ENCODE assay signal across 12 mouse cellular contexts in genomic region chr12:79501877-79502276, GRCm38 (mm10).
DNase-seq lines count a peak whose midpoint lies in the region; ATAC-seq and TF ChIP-seq lines count a peak whose summit lies in the region.
"Had no signal": no experiment of that assay in that cellular context is flagged by ENCODE, and none has a peak within 500 bp of the region (broad histone marks: within the 10 kb centered on the region; RNA-seq: fewer than 3 reads in every experiment).

No protein-coding gene starts in this region.

- DNase-seq in kidney, postnatal 0 days (ENCODE audit: low spot score), result no peak
- no peak for DNase-seq in kidney, postnatal 4 days
- no peak for DNase-seq in ES-E14 (ENCODE audit: low read depth, low spot score)
- DNase-seq in intestine, embryonic 14.5 days (ENCODE audit: low spot score), result no peak
- no peak for DNase-seq in spleen, adult 12 weeks (ENCODE audit: low spot score)
- no peak for DNase-seq in embryonic facial prominence, embryonic 10.5 days (ENCODE audit: low spot score)
- DNase-seq in left cerebral cortex, postnatal 10 days (ENCODE audit: extremely low spot score in 1 of 2, low spot score in 2 of 2), result no peak
- DNase-seq: kidney, adult 2 months; lung, postnatal 36 days; thymus, postnatal 25 days had no signal

- no peak for ATAC-seq in kidney, postnatal 0 days (replicated peaks; ENCODE audit: low FRiP score, low read depth)
- no peak for ATAC-seq in intestine, embryonic 14.5 days (replicated peaks; ENCODE audit: low FRiP score, low TSS enrichment, low read depth)
- peak; percentile 70 for ATAC-seq in megakaryocyte-erythroid progenitor cell, adult 5-6 weeks (replicated peaks; ENCODE audit: low FRiP score, low TSS enrichment, poor library complexity, severe bottlenecking)

- no peaks in the 10 kb centered on the region for H3K27me3 ChIP-seq in kidney, postnatal 0 days (ENCODE audit: insufficient read depth, low read length)
- H3K27me3 ChIP-seq in intestine, embryonic 14.5 days (replicated peaks; ENCODE audit: control insufficient read depth, insufficient read depth, low read length), result no peaks in the 10 kb centered on the region
- no peaks in the 10 kb centered on the region for H3K27me3 ChIP-seq in embryonic facial prominence, embryonic 10.5 days (replicated peaks; ENCODE audit: low read depth, poor library complexity, severe bottlenecking)
- H3K27me3 ChIP-seq: forebrain, embryonic 12.5 days had no signal

- TF ChIP-seq CTCF in kidney, postnatal 0 days (IDR thresholded peaks at IDR 0.05; ENCODE audit: low read depth), result no peak

- in situ Hi-C loops in ES-E14 (cut with MboI; ENCODE audit: low sequenced_read_pairs in 2 of 2, unreplicated experiment in 2 of 2), result no loop called here

- no peaks in the 10 kb centered on the region for H3K9me3 ChIP-seq in kidney, postnatal 0 days (replicated peaks; ENCODE audit: low read length)
- H3K9me3 ChIP-seq in ES-E14 (ENCODE audit: control insufficient read depth, insufficient read depth, low read depth, low read length), result no peaks in the 10 kb centered on the region
- H3K9me3 ChIP-seq in intestine, embryonic 14.5 days (ENCODE audit: control insufficient read depth, low read length), result no peaks in the 10 kb centered on the region
- H3K9me3 ChIP-seq in embryonic facial prominence, embryonic 10.5 days, result peaks cover 3% of the 10 kb centered on the region; the same call in 1 of the 2 replicates
- H3K9me3 ChIP-seq: forebrain, embryonic 12.5 days had no signal

- no peak overlapping the region for H3K4me3 ChIP-seq in kidney, postnatal 0 days (replicated peaks; ENCODE audit: low read depth, low read length)
- no peak overlapping the region for H3K4me3 ChIP-seq in ES-E14 (ENCODE audit: insufficient read depth in 1 of 2, low read depth in 1 of 2, low read length in 2 of 2, poor library complexity in 1 of 2, severe bottlenecking in 1 of 2)
- H3K4me3 ChIP-seq in intestine, embryonic 14.5 days (ENCODE audit: low read depth, low read length), result no peak overlapping the region
- H3K4me3 ChIP-seq in embryonic facial prominence, embryonic 10.5 days, result no peak overlapping the region
- H3K4me3 ChIP-seq: forebrain, embryonic 12.5 days had no signal

- 66% methylated on average over 3 of the region's 3 CpGs for WGBS in kidney, postnatal 0 days
- WGBS in intestine, embryonic 14.5 days, result 70% methylated on average over 3 of the region's 3 CpGs
- WGBS in embryonic facial prominence, embryonic 10.5 days, result 75% methylated on average over 3 of the region's 3 CpGs

- no peak overlapping the region for H3K4me2 ChIP-seq in kidney, postnatal 0 days (ENCODE audit: low read length)
- H3K4me2 ChIP-seq in intestine, embryonic 14.5 days (ENCODE audit: low read length), result no peak overlapping the region
- H3K4me2 ChIP-seq: forebrain, embryonic 12.5 days had no signal

- H3K36me3 ChIP-seq in kidney, postnatal 0 days (ENCODE audit: insufficient read depth, low read length), result no peaks in the 10 kb centered on the region
- no peaks in the 10 kb centered on the region for H3K36me3 ChIP-seq in ES-E14 (ENCODE audit: control insufficient read depth, insufficient read depth, low read length, poor library complexity, severe bottlenecking)
- H3K36me3 ChIP-seq in intestine, embryonic 14.5 days (ENCODE audit: control insufficient read depth, insufficient read depth, low read length), result no peaks in the 10 kb centered on the region
- H3K36me3 ChIP-seq in embryonic facial prominence, embryonic 10.5 days (replicated peaks), result no peaks in the 10 kb centered on the region
- H3K36me3 ChIP-seq: forebrain, embryonic 12.5 days had no signal

- no peak overlapping the region for H3K9ac ChIP-seq in kidney, postnatal 0 days (ENCODE audit: low read depth, low read length)
- no peak overlapping the region for H3K9ac ChIP-seq in ES-E14 (ENCODE audit: insufficient read depth, low read depth, low read length, poor library complexity, severe bottlenecking)
- no peak overlapping the region for H3K9ac ChIP-seq in intestine, embryonic 14.5 days (ENCODE audit: low read length)
- H3K9ac ChIP-seq: forebrain, embryonic 12.5 days had no signal

- peaks cover 9% of the 10 kb centered on the region; the same call in 1 of the 2 replicates for H3K4me1 ChIP-seq in kidney, postnatal 0 days (replicated peaks; ENCODE audit: insufficient read depth, low read length)
- H3K4me1 ChIP-seq in ES-E14 (ENCODE audit: control insufficient read depth in 2 of 2, insufficient read depth in 2 of 2, low read length in 2 of 2, poor library complexity in 1 of 2), result no peaks in the 10 kb centered on the region
- peaks cover 31% of the 10 kb centered on the region for H3K4me1 ChIP-seq in intestine, embryonic 14.5 days (replicated peaks; ENCODE audit: control insufficient read depth, insufficient read depth, low read length)
- peaks cover 22% of the 10 kb centered on the region for H3K4me1 ChIP-seq in embryonic facial prominence, embryonic 10.5 days

- H3K27ac ChIP-seq in kidney, postnatal 0 days, result peak overlapping the region; percentile 62
- H3K27ac ChIP-seq in ES-E14 (ENCODE audit: insufficient read depth, low read depth, low read length, poor library complexity, severe bottlenecking), result no peak overlapping the region
- H3K27ac ChIP-seq in intestine, embryonic 14.5 days (ENCODE audit: low read depth), result peak overlapping the region; percentile 52
- H3K27ac ChIP-seq in embryonic facial prominence, embryonic 10.5 days (replicated peaks), result no peak overlapping the region
- H3K27ac ChIP-seq: forebrain, embryonic 12.5 days had no signal

- intact Hi-C loops in left cerebral cortex, postnatal 10 days (cut with DNase I), result no loop called here

TF ChIP-seq in ES-E14, 5 proteins besides CTCF, POLR2A, EP300 and RAD21:
- TF ChIP-seq MAFK (IDR thresholded peaks at IDR 0.05; ENCODE audit: insufficient read depth, low read depth, low read length) (peak; percentile 93), ZNF384 (IDR thresholded peaks at IDR 0.05; ENCODE audit: low read depth, low read length) (no peak), ZC3H11A (IDR thresholded peaks at IDR 0.05; ENCODE audit: borderline replicate concordance, low read depth, low read length) (no peak)

Comparison
In these comparisons a context has a peak if more than half of its experiments do, and no peak if none do; other contexts are left out.
1. H3K27ac ChIP-seq: peak in kidney, postnatal 0 days (single experiment) and intestine, embryonic 14.5 days (single experiment); none in ES-E14 (single experiment) and embryonic facial prominence, embryonic 10.5 days (single experiment).